Mouse (Mus musculus): ENCODE results near the gene Surf2.

The Surf2 gene

DNA sequence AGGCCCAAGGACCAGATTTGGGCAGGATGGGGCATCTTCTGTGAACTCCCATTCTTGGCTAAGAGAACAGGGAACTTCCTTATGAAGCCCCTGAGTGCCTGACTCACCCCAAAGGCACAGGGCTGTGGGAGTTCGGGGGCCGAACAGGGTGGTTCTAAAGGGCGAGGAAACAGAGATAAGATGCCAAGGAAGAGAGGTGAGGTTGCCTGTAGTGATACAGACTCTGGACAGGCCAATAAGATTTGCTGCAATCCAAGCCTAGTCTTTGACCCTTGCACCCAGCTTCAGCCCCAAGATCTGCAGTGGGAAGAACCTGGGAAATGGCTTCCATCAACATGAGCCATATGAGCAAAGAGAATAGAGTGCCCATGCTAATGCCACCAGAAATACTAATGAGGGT is 27.1 kb downstream of the Surf2 start:
- Histone ChIP-seq H3K9me3 (ENCODE audit: low read length) (no peaks in the 10 kb centered on the region), H3K27me3 (ENCODE audit: insufficient read depth, low read length) (peaks cover 14% of the 10 kb centered on the region), H3K4me3 (replicated peaks; ENCODE audit: low read length) (no peak overlapping the region), H3K4me1 (replicated peaks; ENCODE audit: low read depth, low read length) (0 out of 2 replicates have a peak, but pooled peaks cover 10% of the 10 kb centered on the region), H3K36me3 (ENCODE audit: insufficient read depth, low read length) (no peaks in the 10 kb centered on the region)
- TF ChIP-seq NANOG (IDR thresholded peaks at IDR 0.05; ENCODE audit: borderline replicate concordance, low read length) (no peak), CTCF (conservative IDR thresholded peaks at IDR 0.05; ENCODE audit: low read length) (no peak), POU5F1 (IDR thresholded peaks at IDR 0.05; ENCODE audit: borderline replicate concordance, low read length) (no peak)

DNA sequence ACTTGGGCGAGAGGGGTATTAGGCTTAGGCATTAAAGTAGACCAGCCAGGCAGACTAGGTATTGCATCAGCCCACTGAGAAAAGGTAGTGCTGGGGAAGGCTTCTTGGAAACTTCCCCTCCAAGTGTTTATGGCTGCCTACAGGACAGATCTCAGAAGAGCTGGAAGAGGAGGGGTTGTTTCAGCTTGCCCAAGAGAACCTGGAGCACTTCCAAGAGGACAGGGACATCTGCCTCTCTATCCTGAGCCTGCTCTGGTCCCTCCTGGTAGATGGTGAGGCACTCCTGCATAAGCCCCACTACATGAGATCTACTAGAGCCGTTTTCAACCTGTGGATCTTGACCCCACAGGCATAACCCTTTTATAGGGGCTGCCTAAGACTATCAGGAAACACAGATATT is 34.2 kb downstream of the Surf2 start:
- Histone ChIP-seq H3K4me3 (replicated peaks; ENCODE audit: low read length) (no peak overlapping the region), H3K9me3 (ENCODE audit: low read length) (no peaks in the 10 kb centered on the region), H3K27me3 (ENCODE audit: insufficient read depth, low read length) (peaks cover 8% of the 10 kb centered on the region), H3K4me1 (replicated peaks; ENCODE audit: low read depth, low read length) (peaks cover 28% of the 10 kb centered on the region), H3K36me3 (ENCODE audit: insufficient read depth, low read length) (peaks cover 58% of the 10 kb centered on the region)
- TF ChIP-seq CTCF (conservative IDR thresholded peaks at IDR 0.05; ENCODE audit: low read length) (no peak), NANOG (IDR thresholded peaks at IDR 0.05; ENCODE audit: borderline replicate concordance, low read length) (no peak), POU5F1 (IDR thresholded peaks at IDR 0.05; ENCODE audit: borderline replicate concordance, low read length) (no peak)

DNA sequence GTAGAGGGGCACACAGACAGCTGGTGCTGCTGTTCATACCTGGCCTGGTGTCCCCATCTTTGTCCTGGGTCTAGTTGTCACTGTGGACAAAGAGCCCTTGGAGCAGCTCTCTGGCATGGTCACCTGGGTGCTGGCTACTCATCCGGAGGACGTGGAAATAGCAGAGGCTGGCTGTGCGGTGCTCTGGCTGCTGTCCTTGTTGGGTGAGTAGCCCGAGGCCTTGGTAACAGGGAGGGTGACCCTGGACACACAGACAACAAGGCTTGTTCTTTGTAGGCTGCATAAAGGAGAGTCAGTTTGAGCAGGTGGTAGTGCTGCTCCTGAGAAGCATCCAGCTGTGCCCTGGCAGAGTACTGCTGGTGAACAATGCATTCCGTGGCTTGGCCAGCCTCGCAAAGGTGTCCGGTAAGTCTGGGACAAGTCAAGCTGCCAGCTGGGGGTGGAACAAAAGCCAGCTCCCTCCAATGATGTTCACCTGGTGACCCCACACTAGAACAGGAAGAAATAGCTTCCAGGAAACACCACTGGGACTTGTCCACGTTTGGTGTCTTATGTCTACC is 35.3 kb downstream of the Surf2 start:
- H3K9me3 ChIP-seq (ENCODE audit: low read length) = no peaks in the 10 kb centered on the region

DNA sequence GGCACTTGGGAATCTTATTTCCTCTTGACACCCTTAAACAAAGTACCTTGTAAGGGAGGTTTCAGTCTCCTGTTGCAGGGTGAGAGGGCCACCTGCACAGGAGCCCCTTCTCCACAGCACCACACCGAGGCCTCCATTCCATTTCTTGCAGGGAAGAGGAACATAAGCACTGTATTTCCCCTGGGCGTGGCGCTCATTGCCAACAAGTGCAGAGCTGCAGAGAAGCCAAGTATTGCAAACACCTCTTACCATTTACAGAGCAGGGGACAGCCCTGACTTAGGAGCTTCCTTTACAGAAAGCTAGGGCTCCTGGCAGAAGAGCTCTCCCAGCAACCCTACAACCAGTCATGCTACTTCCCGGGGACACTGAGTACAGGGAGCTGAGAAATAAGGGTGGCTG is 36.0 kb downstream of the Surf2 start:
- Histone ChIP-seq H3K4me3 (replicated peaks; ENCODE audit: low read length) (no peak overlapping the region), H3K36me3 (ENCODE audit: insufficient read depth, low read length) (peaks cover 76% of the 10 kb centered on the region), H3K4me1 (replicated peaks; ENCODE audit: low read depth, low read length) (peaks cover 27% of the 10 kb centered on the region), H3K9me3 (ENCODE audit: low read length) (no peaks in the 10 kb centered on the region), H3K27me3 (ENCODE audit: insufficient read depth, low read length) (no peaks in the 10 kb centered on the region)
- TF ChIP-seq NANOG (IDR thresholded peaks at IDR 0.05; ENCODE audit: borderline replicate concordance, low read length) (no peak), CTCF (conservative IDR thresholded peaks at IDR 0.05; ENCODE audit: low read length) (no peak), POU5F1 (IDR thresholded peaks at IDR 0.05; ENCODE audit: borderline replicate concordance, low read length) (no peak)

More for the DNA sequence above, 35.3 kb downstream of the Surf2 start:
- Histone ChIP-seq H3K4me1 (replicated peaks; ENCODE audit: low read depth, low read length) (peaks cover 28% of the 10 kb centered on the region), H3K27me3 (ENCODE audit: insufficient read depth, low read length) (0 out of 2 replicates have a peak, but pooled peaks cover 2% of the 10 kb centered on the region), H3K36me3 (ENCODE audit: insufficient read depth, low read length) (peaks cover 69% of the 10 kb centered on the region), H3K4me3 (replicated peaks; ENCODE audit: low read length) (no peak overlapping the region)
- no peak for TF ChIP-seq NANOG (IDR thresholded peaks at IDR 0.05; ENCODE audit: borderline replicate concordance, low read length)
- TF ChIP-seq POU5F1 (IDR thresholded peaks at IDR 0.05; ENCODE audit: borderline replicate concordance, low read length) = no peak
- TF ChIP-seq CTCF (conservative IDR thresholded peaks at IDR 0.05; ENCODE audit: low read length) = no peak

DNA sequence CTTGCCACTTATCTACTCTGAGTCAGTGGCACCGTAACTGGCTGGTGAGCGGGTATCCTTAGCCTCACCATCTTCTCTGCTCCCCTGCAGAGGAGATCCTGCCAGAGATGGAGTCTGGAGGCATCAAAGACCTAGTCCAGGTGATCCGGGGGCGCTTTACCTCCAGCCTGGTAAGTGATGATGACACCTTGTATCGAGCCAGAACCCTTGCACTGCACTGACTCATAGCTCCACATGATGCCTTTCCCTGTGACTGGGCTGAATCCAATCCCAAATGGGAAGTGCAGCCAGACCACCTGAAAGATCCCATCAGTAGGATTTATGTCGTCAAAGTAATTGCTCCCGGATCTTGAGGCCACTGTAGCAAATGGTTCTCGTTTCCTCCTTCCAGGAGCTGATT is 36.7 kb downstream of the Surf2 start:
- no peaks in the 10 kb centered on the region for H3K27me3 ChIP-seq (ENCODE audit: insufficient read depth, low read length)
- TF ChIP-seq POU5F1 (IDR thresholded peaks at IDR 0.05; ENCODE audit: borderline replicate concordance, low read length) (no peak), NANOG (IDR thresholded peaks at IDR 0.05; ENCODE audit: borderline replicate concordance, low read length) (no peak), CTCF (conservative IDR thresholded peaks at IDR 0.05; ENCODE audit: low read length) (no peak)

DNA sequence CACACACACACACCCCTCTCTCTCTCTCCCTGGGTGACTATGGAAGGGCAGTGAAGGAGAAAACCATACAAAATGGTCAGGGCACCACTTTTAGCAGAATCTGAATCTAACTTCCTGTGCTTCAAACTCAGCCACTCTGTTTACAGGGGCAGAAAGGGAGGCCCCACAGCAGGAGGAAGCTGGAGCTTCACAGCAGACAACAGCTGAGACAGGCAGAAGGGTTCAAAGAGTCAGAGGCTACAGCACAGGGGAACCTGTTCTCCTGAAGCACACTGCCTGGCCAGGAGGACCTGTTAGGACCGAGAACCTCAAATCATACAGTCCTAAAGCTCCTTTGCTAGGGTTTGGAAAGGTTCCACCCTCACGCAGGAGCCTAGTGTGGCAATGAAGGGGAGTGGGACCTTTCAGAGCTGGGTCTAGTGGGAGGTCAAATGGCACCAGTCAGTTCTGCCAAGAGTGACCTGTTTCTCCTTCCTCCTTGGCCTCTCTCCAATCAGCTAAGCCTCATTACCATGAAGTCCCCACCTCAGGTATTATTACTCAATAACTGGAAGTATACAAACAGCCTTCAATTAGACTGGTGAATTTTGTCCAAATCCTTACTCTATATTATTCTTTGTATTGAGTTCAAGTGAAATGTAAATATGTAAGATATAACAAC is 38.7 kb downstream of the Surf2 start:
- Histone ChIP-seq H3K4me1 (replicated peaks; ENCODE audit: low read depth, low read length) (peaks cover 2% of the 10 kb centered on the region; the same call in 1 of the 2 replicates), H3K36me3 (ENCODE audit: insufficient read depth, low read length) (peaks cover 97% of the 10 kb centered on the region), H3K4me3 (replicated peaks; ENCODE audit: low read length) (no peak overlapping the region), H3K9me3 (ENCODE audit: low read length) (no peaks in the 10 kb centered on the region), H3K27me3 (ENCODE audit: insufficient read depth, low read length) (no peaks in the 10 kb centered on the region)
- TF ChIP-seq CTCF (conservative IDR thresholded peaks at IDR 0.05; ENCODE audit: low read length) = no peak

More for the DNA sequence above, 36.7 kb downstream of the Surf2 start:
- no peak overlapping the region for H3K4me3 ChIP-seq (replicated peaks; ENCODE audit: low read length)
- peaks cover 20% of the 10 kb centered on the region for H3K4me1 ChIP-seq (replicated peaks; ENCODE audit: low read depth, low read length)
- no peaks in the 10 kb centered on the region for H3K9me3 ChIP-seq (ENCODE audit: low read length)
- H3K36me3 ChIP-seq (ENCODE audit: insufficient read depth, low read length) = peaks cover 83% of the 10 kb centered on the region

DNA sequence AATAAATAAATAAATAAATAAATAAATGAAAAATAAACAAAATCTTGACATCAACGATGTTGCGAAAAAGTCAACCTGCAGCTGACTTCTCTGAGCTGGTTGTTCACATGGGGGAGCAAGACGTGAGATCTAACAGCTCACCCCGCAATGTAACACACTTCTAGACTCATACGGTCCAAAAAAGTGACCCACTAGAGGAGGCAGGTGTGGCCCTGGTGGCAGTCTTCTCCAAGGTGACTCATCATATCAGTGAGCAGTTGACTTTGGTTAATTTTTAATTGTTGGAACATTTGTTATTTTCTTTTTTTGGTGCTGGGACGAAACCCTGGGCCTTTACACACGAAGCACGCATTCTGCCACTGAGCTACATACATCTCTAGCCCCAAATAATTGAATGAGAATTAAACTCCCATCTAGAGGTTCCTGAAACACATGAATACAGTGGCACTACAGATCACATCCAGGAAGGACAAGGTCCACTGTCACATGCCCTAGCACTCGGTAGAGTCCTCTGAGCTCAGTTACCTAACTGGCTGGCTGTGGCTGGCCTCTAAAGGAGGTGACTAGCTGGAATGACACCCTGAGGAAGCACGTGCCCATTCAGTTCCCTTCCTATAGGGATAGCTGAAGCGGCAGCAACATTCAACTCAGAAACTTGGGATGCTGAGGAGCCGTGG is 40.8 kb downstream of the Surf2 start:
- H3K9me3 ChIP-seq (ENCODE audit: low read length) = no peaks in the 10 kb centered on the region
- H3K4me3 ChIP-seq (replicated peaks; ENCODE audit: low read length) = no peak overlapping the region
- peaks cover 12% of the 10 kb centered on the region for H3K4me1 ChIP-seq (replicated peaks; ENCODE audit: low read depth, low read length)
- peaks cover 97% of the 10 kb centered on the region for H3K36me3 ChIP-seq (ENCODE audit: insufficient read depth, low read length)
- TF ChIP-seq NANOG (IDR thresholded peaks at IDR 0.05; ENCODE audit: borderline replicate concordance, low read length) = no peak
- no peaks in the 10 kb centered on the region for H3K27me3 ChIP-seq (ENCODE audit: insufficient read depth, low read length)

DNA sequence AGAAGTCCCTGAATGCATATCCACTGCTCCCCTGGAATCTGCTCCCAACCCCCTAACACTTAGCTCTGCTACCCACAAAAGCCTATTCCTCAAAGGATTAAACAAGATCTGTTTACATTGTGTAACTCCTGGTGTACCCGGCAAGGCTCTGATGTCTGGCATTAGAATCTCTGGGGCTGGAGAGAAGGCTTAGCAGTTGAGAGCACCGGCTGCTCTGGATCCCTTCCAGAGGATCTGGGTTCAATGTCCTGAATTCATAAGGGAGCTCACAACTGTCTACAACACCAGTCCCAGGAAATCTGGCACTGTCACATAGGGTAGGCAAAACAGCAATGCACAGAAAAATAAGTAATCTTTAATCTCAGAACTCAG is 41.3 kb downstream of the Surf2 start:
- Histone ChIP-seq H3K27me3 (ENCODE audit: insufficient read depth, low read length) (no peaks in the 10 kb centered on the region), H3K36me3 (ENCODE audit: insufficient read depth, low read length) (peaks cover 97% of the 10 kb centered on the region), H3K9me3 (ENCODE audit: low read length) (no peaks in the 10 kb centered on the region), H3K4me1 (replicated peaks; ENCODE audit: low read depth, low read length) (peaks cover 18% of the 10 kb centered on the region), H3K4me3 (replicated peaks; ENCODE audit: low read length) (no peak overlapping the region)
- TF ChIP-seq CTCF (conservative IDR thresholded peaks at IDR 0.05; ENCODE audit: low read length) = no peak
- no peak for TF ChIP-seq POU5F1 (IDR thresholded peaks at IDR 0.05; ENCODE audit: borderline replicate concordance, low read length)
- TF ChIP-seq NANOG (IDR thresholded peaks at IDR 0.05; ENCODE audit: borderline replicate concordance, low read length) = no peak

All from E14TG2a.4 (cell line).